Mouse (Mus musculus): ENCODE data around the gene Cnot11.
"Not testable (repeated sequence)": the region's sequence is repeated elsewhere in the genome, so short reads cannot be mapped to it uniquely, and the experiment has no call there.

Cnot11 gene

GRCm38 (mm10) chr1:39577253-39577705 is 42.5 kb downstream of the Cnot11 start, which contains the start of gene Rnf149:
Gene Rnf149, minus strand, starts transcription at chr1:39577405.
- intact Hi-C loops (cut with DNase I) = no loop called here

GRCm38 (mm10) chr1:39578446-39578845 is 43.7 kb downstream of the Cnot11 start:
- intact Hi-C loops (cut with DNase I) = no loop called here

- intact Hi-C loops (cut with DNase I) = no loop called here
These were observed 44.3 kb downstream of the Cnot11 start for GRCm38 (mm10) chr1:39579139-39579538.

GRCm38 (mm10) chr1:39581215-39581614 is 46.4 kb downstream of the Cnot11 start:
- intact Hi-C loops (cut with DNase I) = no loop called here

- intact Hi-C loops (cut with DNase I) = no loop called here
These were observed 48.4 kb downstream of the Cnot11 start for GRCm38 (mm10) chr1:39583173-39583572.

GRCm38 (mm10) chr1:39585416-39585815 is 50.6 kb downstream of the Cnot11 start:
- intact Hi-C loops (cut with DNase I) = no loop called here

GRCm38 (mm10) chr1:39590193-39590592 is 55.4 kb downstream of the Cnot11 start:
- intact Hi-C loops (cut with DNase I) = no loop called here

GRCm38 (mm10) chr1:39591557-39591956 is 56.8 kb downstream of the Cnot11 start:
- intact Hi-C loops (cut with DNase I) = not testable (repeated sequence)

GRCm38 (mm10) chr1:39592090-39592489 is 57.3 kb downstream of the Cnot11 start:
- intact Hi-C loops (cut with DNase I) = no loop called here

- intact Hi-C loops (cut with DNase I) = no loop called here
These were observed 59.0 kb downstream of the Cnot11 start for GRCm38 (mm10) chr1:39593836-39594235.
